Mouse (Mus musculus): ENCODE results near the gene 9230102O04Rik. TPM values are rescaled to one million over a fixed set of nuclear protein-coding genes. Genes with fewer than 3 reads are reported as not detected.

The 9230102O04Rik gene
- total and polyA plus RNA-seq, 3 experiments = 0.17 TPM; not detected in 2

GRCm38 (mm10) chr2:9892541-9892940 is 3.2 kb upstream of the 9230102O04Rik start:
- Histone ChIP-seq H3K79me2 (replicated peaks; ENCODE audit: control insufficient read depth, extremely low read depth, insufficient read depth, poor library complexity, severe bottlenecking) (no peaks in the 10 kb centered on the region), H3K4me1 (ENCODE audit: control insufficient read depth in 1 of 2, insufficient read depth in 2 of 2) (peaks cover 3 to 9% of the 10 kb centered on the region in 2 experiments; a peak in 2 of 4 replicates), H3K36me3 (replicated peaks in 1 of 2; ENCODE audit: control insufficient read depth in 1 of 2, insufficient read depth in 1 of 2, low read length in 1 of 2) (no peaks in the 10 kb centered on the region), H3K4me3 (replicated peaks in 1 of 3; ENCODE audit: low read depth in 2 of 3, low read length in 2 of 3, poor library complexity in 1 of 3) (no peak overlapping the region), H3K9ac (ENCODE audit: insufficient read depth, low read depth) (no peak overlapping the region), H3K9me3 (replicated peaks; ENCODE audit: low read length) (no peaks in the 10 kb centered on the region), H3K27ac (ENCODE audit: insufficient read depth, low read depth) (no peak overlapping the region), H3K27me3 (replicated peaks) (no peaks in the 10 kb centered on the region), H3K4me2 (ENCODE audit: insufficient read depth, low read depth, poor library complexity, severe bottlenecking) (no peak overlapping the region)
- in situ Hi-C loops (cut with MboI; ENCODE audit: low pct_ligation_motif_present, low pct_unique_long_range_greater_than_20kb, low sequenced_read_pairs) = loop anchor here (25.0 kb wide), 1 partner anchor 430 kb away; no protein-coding TSS in a partner anchor
- dilution Hi-C loops (cut with MboI; ENCODE audit: extremely low pct_ligation_motif_present, extremely low pct_unique_long_range_greater_than_20kb, low sequenced_read_pairs) = no loop called here
- no peak for DNase-seq (ENCODE audit: extremely low read depth)
- TF ChIP-seq RAD21 (IDR thresholded peaks at IDR 0.05; ENCODE audit: low read depth, low read length) (no peak), RCOR1 (conservative IDR thresholded peaks at IDR 0.05; ENCODE audit: low read depth, low read length) (no peak), POLR2A (IDR thresholded peaks at IDR 0.05; ENCODE audit: low read depth, low read length) (no peak), EP300 (IDR thresholded peaks at IDR 0.05; ENCODE audit: low read length) (no peak), JUN (IDR thresholded peaks at IDR 0.05; ENCODE audit: insufficient read depth, low read depth, low read length) (no peak), MEF2A (IDR thresholded peaks at IDR 0.05; ENCODE audit: borderline replicate concordance, low read depth, low read length) (no peak), NELFE (IDR thresholded peaks at IDR 0.05; ENCODE audit: low read depth, low read length) (no peak), MXI1 (IDR thresholded peaks at IDR 0.05; ENCODE audit: low read depth, low read length) (no peak)

- dilution Hi-C loops (cut with MboI; ENCODE audit: extremely low pct_ligation_motif_present, extremely low pct_unique_long_range_greater_than_20kb, low sequenced_read_pairs) = no loop called here
- H3K9me3 ChIP-seq (replicated peaks; ENCODE audit: low read length) = no peaks in the 10 kb centered on the region
- H3K4me1 ChIP-seq (ENCODE audit: control insufficient read depth in 1 of 2, insufficient read depth in 2 of 2) = peaks cover 3 to 9% of the 10 kb centered on the region in 2 experiments; a peak in 2 of 4 replicates
- no peaks in the 10 kb centered on the region for H3K27me3 ChIP-seq (replicated peaks)
- H3K4me2 ChIP-seq (ENCODE audit: insufficient read depth, low read depth, poor library complexity, severe bottlenecking) = peak overlapping the region; percentile 36; the same call in 1 of the 2 replicates
- H3K9ac ChIP-seq (ENCODE audit: insufficient read depth, low read depth) = no peak overlapping the region
- no peak for TF ChIP-seq ZC3H11A (IDR thresholded peaks at IDR 0.05; ENCODE audit: low read depth, low read length)
- TF ChIP-seq CHD1 (IDR thresholded peaks at IDR 0.05; ENCODE audit: low read depth, low read length) = no peak
- no peak for TF ChIP-seq MYC (IDR thresholded peaks at IDR 0.05; ENCODE audit: low read depth, low read length)
- no peak for TF ChIP-seq ZMIZ1 (IDR thresholded peaks at IDR 0.05; ENCODE audit: low read depth, low read length)
- TF ChIP-seq USF1 (IDR thresholded peaks at IDR 0.05; ENCODE audit: low read depth, low read length) = no peak
- no peaks in the 10 kb centered on the region for H3K36me3 ChIP-seq (replicated peaks in 1 of 2; ENCODE audit: control insufficient read depth in 1 of 2, insufficient read depth in 1 of 2, low read length in 1 of 2)
- no peak overlapping the region for H3K4me3 ChIP-seq (replicated peaks in 1 of 3; ENCODE audit: low read depth in 2 of 3, low read length in 2 of 3, poor library complexity in 1 of 3)
- no peak overlapping the region for H3K27ac ChIP-seq (ENCODE audit: insufficient read depth, low read depth)
- DNase-seq (ENCODE audit: extremely low read depth) = no peak
- no peaks in the 10 kb centered on the region for H3K79me2 ChIP-seq (replicated peaks; ENCODE audit: control insufficient read depth, extremely low read depth, insufficient read depth, poor library complexity, severe bottlenecking)
- in situ Hi-C loops (cut with MboI; ENCODE audit: low pct_ligation_motif_present, low pct_unique_long_range_greater_than_20kb, low sequenced_read_pairs) = loop anchor here (25.0 kb wide), 1 partner anchor 429 kb away; no protein-coding TSS in a partner anchor
Measured at GRCm38 (mm10) chr2:9890906-9891305, 1.6 kb upstream of the 9230102O04Rik start.

- Histone ChIP-seq H3K27ac (ENCODE audit: insufficient read depth, low read depth) (no peak overlapping the region), H3K27me3 (replicated peaks) (no peaks in the 10 kb centered on the region), H3K9me3 (replicated peaks; ENCODE audit: low read length) (no peaks in the 10 kb centered on the region), H3K79me2 (replicated peaks; ENCODE audit: control insufficient read depth, extremely low read depth, insufficient read depth, poor library complexity, severe bottlenecking) (no peaks in the 10 kb centered on the region), H3K4me1 (ENCODE audit: control insufficient read depth in 1 of 2, insufficient read depth in 2 of 2) (peaks cover 2 to 9% of the 10 kb centered on the region in 2 experiments; a peak in 2 of 4 replicates), H3K9ac (ENCODE audit: insufficient read depth, low read depth) (peak overlapping the region; percentile 34; the same call in 1 of the 2 replicates), H3K4me3 (replicated peaks in 1 of 3; ENCODE audit: low read depth in 2 of 3, low read length in 2 of 3, poor library complexity in 1 of 3) (no peak overlapping the region), H3K4me2 (ENCODE audit: insufficient read depth, low read depth, poor library complexity, severe bottlenecking) (peak overlapping the region; percentile 84), H3K36me3 (replicated peaks in 1 of 2; ENCODE audit: control insufficient read depth in 1 of 2, insufficient read depth in 1 of 2, low read length in 1 of 2) (no peaks in the 10 kb centered on the region)
- dilution Hi-C loops (cut with MboI; ENCODE audit: extremely low pct_ligation_motif_present, extremely low pct_unique_long_range_greater_than_20kb, low sequenced_read_pairs) (no loop called here), in situ Hi-C loops (cut with MboI; ENCODE audit: low pct_ligation_motif_present, low pct_unique_long_range_greater_than_20kb, low sequenced_read_pairs) (loop anchor here (25.0 kb wide), 1 partner anchor 428 kb away; no protein-coding TSS in a partner anchor)
- TF ChIP-seq IRF4 (IDR thresholded peaks at IDR 0.05; ENCODE audit: low read depth, low read length) (no peak), MXI1 (IDR thresholded peaks at IDR 0.05; ENCODE audit: low read depth, low read length) (peak; percentile 36; the same call in 1 of the 2 replicates), JUN (IDR thresholded peaks at IDR 0.05; ENCODE audit: insufficient read depth, low read depth, low read length) (no peak), ELF1 (IDR thresholded peaks at IDR 0.05; ENCODE audit: low read depth, low read length) (no peak), BHLHE40 (IDR thresholded peaks at IDR 0.05; ENCODE audit: low read depth, low read length) (no peak), NELFE (IDR thresholded peaks at IDR 0.05; ENCODE audit: low read depth, low read length) (no peak), MAX (IDR thresholded peaks at IDR 0.05; ENCODE audit: low read length) (no peak)
- no peak for DNase-seq (ENCODE audit: extremely low read depth)
Measured at GRCm38 (mm10) chr2:9890251-9890650, 911 bp upstream of the 9230102O04Rik start.
